Mouse (Mus musculus) lung, embryonic 14.5 days (tissue): ENCODE data around the gene March10. TPM values are rescaled to one million over a fixed set of nuclear protein-coding genes. Genes with fewer than 3 reads are reported as not detected.
A peak's percentile ranks its signal among the peaks of the same experiment; 100 is the strongest.

ENCODE experiments used
- ATAC-seq: fragments of 200-750 bp; cut with Nextera tagmentation; 2 replicates; pipeline ENCODE4 v1.8.0; 2017; ENCODE audit warnings: mild to moderate bottlenecking, moderate TSS enrichment, moderate library complexity; ENCODE audit not compliant: insufficient read depth
- DNase-seq: peaks from one replicate; pipeline ENCODE4 v3.0.0-alpha.2; 2015
- H3K27ac ChIP-seq: fragments of 300-500 bp; sonication (generic); 2 replicates; pipeline ENCODE4 v1.5.1; 2014; ENCODE audit warnings: low read depth, mild to moderate bottlenecking, moderate library complexity
- H3K27me3 ChIP-seq: fragments of 300-500 bp; sonication (generic); 2 replicates; pipeline ENCODE4 v1.6.1; 2014; ENCODE audit warnings: low read length, control low read depth; ENCODE audit not compliant: insufficient read depth
- H3K36me3 ChIP-seq: fragments of 300-500 bp; sonication (generic); 2 replicates; pipeline ENCODE4 v1.6.1; 2014; ENCODE audit warnings: control low read depth; ENCODE audit not compliant: insufficient read depth
- H3K4me1 ChIP-seq: fragments of 300-500 bp; sonication (generic); 2 replicates; pipeline ENCODE4 v1.6.1; 2014; ENCODE audit warnings: antibody characterized with exemption, control low read depth; ENCODE audit not compliant: insufficient read depth
- H3K4me2 ChIP-seq: fragments of 300-500 bp; sonication (generic); 2 replicates; pipeline ENCODE4 v1.6.1; 2014; ENCODE audit warnings: mild to moderate bottlenecking
- H3K4me3 ChIP-seq: fragments of 300-500 bp; sonication (generic); 2 replicates; pipeline ENCODE4 v1.5.1; 2014; ENCODE audit warnings: low read depth, low read length
- H3K9ac ChIP-seq: fragments of 300-500 bp; sonication (generic); 2 replicates; pipeline ENCODE4 v1.6.1; 2014
- H3K9me3 ChIP-seq: fragments of 300-500 bp; sonication (generic); 2 replicates; pipeline ENCODE4 v1.6.1; 2016; ENCODE audit warnings: low read depth, low read length, control low read depth
- CTCF ChIP-seq: IDR thresholded peaks from 2 replicates; pipeline ENCODE4 v1.5.1; 2016; ENCODE audit warnings: antibody characterized with exemption, low read depth
- WGBS: fragments of 180-500 bp; shearing (Covaris S2); extraction: QIAGEN DNeasy Blood & Tissue Kit; methylation state at CpG from one replicate; pipeline ENCODE4 v1.1.7; 2014; 5-methylcytosine and 5-hydroxymethylcytosine counted together
- polyA plus RNA-seq: library from polyadenylated mRNA; unstranded; fragments of >200 nt; fragmentation: Nextera tagmentation; extraction: Ambion mirVana; gene quantifications from 2 replicates; pipeline ENCODE4 v1.2.1, GENCODE M21; 2014

Gene March10
- polyA plus RNA-seq, 1 experiment from 2014 or later: not detected

DNA sequence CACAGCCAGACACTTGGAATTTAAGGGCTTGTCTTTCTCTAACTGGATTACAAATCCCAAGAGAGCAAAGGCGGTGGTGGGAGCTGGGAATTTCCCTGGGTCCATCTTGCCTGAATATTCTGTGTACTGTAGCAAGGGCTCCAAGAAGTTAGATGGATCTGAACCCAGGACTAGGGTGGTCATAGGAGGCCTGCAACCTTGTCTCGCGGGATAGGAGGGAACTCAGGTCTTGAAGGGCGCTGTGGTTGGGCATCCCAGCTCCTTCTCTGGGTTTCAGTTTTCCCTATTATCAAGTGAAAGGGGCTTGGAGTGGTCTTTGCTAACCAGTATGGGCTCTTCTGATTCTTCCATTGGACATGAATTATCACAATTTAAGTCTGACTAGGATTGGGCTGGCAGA, 140.4 kb downstream of the March10 start:
- Histone ChIP-seq H3K9me3 (no peaks in the 10 kb centered on the region), H3K4me1 (peaks cover 35% of the 10 kb centered on the region), H3K27ac (no peak overlapping the region), H3K4me2 (no peak overlapping the region), H3K36me3 (0 out of 2 replicates have a peak, but pooled peaks cover 3% of the 10 kb centered on the region), H3K9ac (no peak overlapping the region), H3K27me3 (no peaks in the 10 kb centered on the region), H3K4me3 (no peak overlapping the region)
- no peak for DNase-seq
- ATAC-seq: no peak
- WGBS: 88% methylated on average over 4 of the region's 4 CpGs
- TF ChIP-seq CTCF: no peak

DNA sequence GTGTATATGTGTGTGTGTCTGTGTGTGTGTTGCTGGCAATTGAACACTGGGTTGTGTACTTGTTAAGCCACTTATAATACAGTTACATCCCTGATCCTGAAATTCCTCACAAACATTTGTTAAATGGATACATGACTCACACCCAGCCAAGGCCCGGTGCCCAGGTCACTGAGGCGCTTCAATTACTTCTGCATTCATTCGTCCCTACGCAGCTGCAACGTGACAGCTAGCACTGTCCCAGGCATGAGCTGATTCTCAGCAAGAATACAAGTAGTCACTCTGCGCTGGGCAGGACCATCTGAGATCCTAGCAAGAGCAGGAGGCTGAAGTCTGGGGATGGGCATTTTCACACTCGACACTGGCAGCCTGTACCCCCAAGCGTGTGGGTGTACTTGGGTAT, 141.2 kb downstream of the March10 start:
- Histone ChIP-seq H3K9me3 (no peaks in the 10 kb centered on the region), H3K27me3 (no peaks in the 10 kb centered on the region), H3K9ac (no peak overlapping the region), H3K4me2 (no peak overlapping the region), H3K27ac (no peak overlapping the region), H3K36me3 (0 out of 2 replicates have a peak, but pooled peaks cover 3% of the 10 kb centered on the region), H3K4me3 (no peak overlapping the region), H3K4me1 (peaks cover 36% of the 10 kb centered on the region)
- WGBS: 73% methylated on average over 8 of the region's 8 CpGs
- DNase-seq: no peak
- no peak for ATAC-seq
- no peak for TF ChIP-seq CTCF

DNA sequence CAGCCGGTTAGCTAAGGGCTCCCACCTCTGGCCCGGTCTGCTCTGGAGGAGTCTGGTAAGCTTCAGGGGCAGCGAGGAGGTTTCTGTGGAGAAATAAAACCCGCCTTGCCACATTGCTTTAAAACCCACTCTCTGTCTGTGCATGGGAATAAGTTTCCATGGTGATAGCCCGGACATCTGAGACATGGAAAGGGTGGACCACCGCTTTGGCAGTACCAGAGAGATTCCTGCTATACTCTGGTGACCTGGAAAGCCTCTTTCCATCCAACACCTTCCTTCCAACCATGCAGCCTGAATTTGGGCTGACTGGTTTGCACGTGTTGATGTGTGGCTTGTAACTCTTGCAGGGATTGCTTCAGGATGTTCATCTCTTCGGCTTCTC, 142.9 kb downstream of the March10 start:
- no peak overlapping the region for H3K4me3 ChIP-seq
- H3K36me3 ChIP-seq: 0 out of 2 replicates have a peak, but pooled peaks cover 3% of the 10 kb centered on the region
- DNase-seq (no peak), ATAC-seq (no peak)
- no peak overlapping the region for H3K9ac ChIP-seq
- 43% methylated on average over 8 of the region's 8 CpGs for WGBS
- no peaks in the 10 kb centered on the region for H3K9me3 ChIP-seq
- H3K27ac ChIP-seq: peak overlapping the region; percentile 75
- peaks cover 42% of the 10 kb centered on the region for H3K4me1 ChIP-seq
- no peak overlapping the region for H3K4me2 ChIP-seq
- no peak for TF ChIP-seq CTCF
- H3K27me3 ChIP-seq: no peaks in the 10 kb centered on the region

DNA sequence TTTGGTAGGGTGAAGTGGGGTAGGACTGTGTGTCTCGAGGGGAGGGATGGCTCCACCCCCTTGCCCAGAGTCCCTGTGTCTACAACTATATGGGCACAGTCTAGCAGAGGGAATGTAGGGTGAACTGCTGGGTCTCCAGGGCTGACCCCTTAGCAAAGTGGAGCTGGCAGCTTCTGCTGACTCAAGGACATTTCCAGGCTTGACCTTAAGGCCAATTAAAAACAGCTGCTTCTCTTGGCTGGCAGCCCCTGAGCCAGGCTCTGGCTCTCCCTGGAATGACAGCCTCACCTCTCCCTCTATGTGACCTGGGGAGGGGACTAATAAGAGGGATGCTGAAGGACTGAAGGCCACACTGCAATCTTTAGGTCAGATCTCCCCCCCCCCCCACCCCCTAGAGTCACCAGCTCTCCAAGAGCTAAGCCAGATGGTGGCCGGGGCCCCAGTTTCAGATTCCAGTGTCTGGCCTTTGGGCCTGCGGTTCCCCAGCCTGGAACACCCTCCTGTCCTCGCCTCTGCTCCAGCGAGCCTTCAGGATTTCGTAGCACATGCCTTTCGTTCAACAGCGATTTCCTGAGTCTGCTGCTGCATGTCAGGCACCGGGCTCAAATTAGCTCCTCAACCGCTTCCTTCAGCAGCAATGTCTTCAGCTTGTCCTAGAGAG, 143.4 kb downstream of the March10 start:
- H3K4me2 ChIP-seq: no peak overlapping the region
- TF ChIP-seq CTCF: no peak
- WGBS: 13% methylated on average over 10 of the region's 10 CpGs
- peak; percentile 64 for ATAC-seq
- DNase-seq: peak; percentile 67
- peak overlapping the region; percentile 75 for H3K27ac ChIP-seq
- H3K4me3 ChIP-seq: no peak overlapping the region
- peaks cover 42% of the 10 kb centered on the region for H3K4me1 ChIP-seq
- no peaks in the 10 kb centered on the region for H3K9me3 ChIP-seq
- no peak overlapping the region for H3K9ac ChIP-seq
- no peaks in the 10 kb centered on the region for H3K27me3 ChIP-seq
- H3K36me3 ChIP-seq: 0 out of 2 replicates have a peak, but pooled peaks cover 3% of the 10 kb centered on the region

DNA sequence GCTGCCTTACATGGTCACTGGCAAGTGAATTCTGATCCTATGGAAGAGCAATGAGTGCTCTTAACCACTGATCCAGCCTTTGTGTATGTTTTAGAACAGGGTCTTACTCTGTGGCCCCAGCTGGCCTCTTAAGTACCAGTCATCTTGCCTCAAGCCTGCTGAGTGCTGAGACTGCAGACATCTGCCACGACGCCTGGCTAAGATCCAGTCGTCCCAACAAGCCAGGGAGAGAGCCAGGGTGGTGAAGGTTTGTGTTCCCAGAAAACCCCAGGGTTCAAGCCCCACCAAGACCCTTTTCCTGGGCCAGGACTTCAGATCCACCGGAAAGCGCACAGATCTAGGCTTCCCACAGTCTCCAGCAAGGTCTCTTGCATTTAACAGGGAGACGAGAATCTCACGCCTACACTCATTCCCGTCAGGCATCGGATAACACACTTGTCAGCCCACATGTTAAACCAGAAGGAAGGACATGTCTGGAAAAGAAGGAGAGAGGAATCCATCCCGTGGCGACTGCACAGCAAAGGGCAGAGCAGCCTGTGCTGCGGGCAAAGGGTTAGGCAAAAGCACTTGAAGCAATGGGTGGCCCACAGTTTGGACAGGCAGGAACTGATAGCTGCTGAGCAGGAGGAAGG, 144.1 kb downstream of the March10 start:
- H3K9me3 ChIP-seq: no peaks in the 10 kb centered on the region
- 0 out of 2 replicates have a peak, but pooled peaks cover 3% of the 10 kb centered on the region for H3K36me3 ChIP-seq
- no peaks in the 10 kb centered on the region for H3K27me3 ChIP-seq
- H3K9ac ChIP-seq: no peak overlapping the region
- H3K27ac ChIP-seq: peak overlapping the region; percentile 75
- DNase-seq (peak; percentile 68), ATAC-seq (peak; percentile 33; the same call in 1 of the 2 replicates)
- peaks cover 42% of the 10 kb centered on the region for H3K4me1 ChIP-seq
- no peak overlapping the region for H3K4me3 ChIP-seq
- H3K4me2 ChIP-seq: no peak overlapping the region
- no peak for TF ChIP-seq CTCF
- 27% methylated on average over 12 of the region's 12 CpGs for WGBS

DNA sequence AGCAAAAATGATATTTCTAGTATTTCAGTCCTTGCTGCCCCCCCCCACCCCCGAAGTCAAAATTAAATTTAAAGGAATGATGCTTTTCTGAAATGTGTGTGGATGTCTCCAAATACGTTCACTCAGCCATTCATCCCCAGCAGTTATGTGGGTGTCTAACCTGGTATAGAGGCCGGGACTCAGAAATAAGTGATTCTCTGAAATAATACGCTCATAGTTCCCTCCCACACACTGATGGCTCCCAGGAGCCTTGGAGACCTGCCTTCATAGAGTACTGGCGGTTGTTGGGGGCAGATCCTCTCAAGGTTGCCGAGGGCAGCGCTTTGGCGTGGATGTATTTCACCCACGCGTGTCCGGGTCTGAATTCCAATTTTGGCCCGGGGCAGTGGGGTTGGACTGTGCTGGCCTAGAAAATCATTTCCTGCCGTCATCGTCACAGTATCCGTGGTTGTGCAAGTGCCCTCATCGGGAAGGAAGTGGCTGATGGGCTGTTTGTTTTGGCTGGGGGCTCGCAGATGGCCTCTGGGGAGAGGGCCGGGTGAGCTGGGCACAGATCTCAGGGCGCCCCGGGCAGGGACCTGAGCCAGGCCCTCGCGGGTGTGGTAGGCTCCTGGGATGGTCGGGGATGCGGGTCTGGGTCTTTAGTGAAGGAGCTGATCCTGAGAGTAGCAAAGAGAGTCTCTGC, 145.1 kb downstream of the March10 start:
- peak overlapping the region; percentile 32; the same call in 1 of the 2 replicates for H3K4me2 ChIP-seq
- H3K9ac ChIP-seq: no peak overlapping the region
- ATAC-seq: no peak

More for the DNA sequence above, 145.1 kb downstream of the March10 start:
- Histone ChIP-seq H3K27ac (peak overlapping the region; percentile 75), H3K4me3 (no peak overlapping the region), H3K36me3 (peaks cover 6% of the 10 kb centered on the region; the same call in 1 of the 2 replicates), H3K9me3 (no peaks in the 10 kb centered on the region), H3K27me3 (no peaks in the 10 kb centered on the region), H3K4me1 (peaks cover 42% of the 10 kb centered on the region)
- peak; percentile 67 for DNase-seq
- TF ChIP-seq CTCF: no peak
- WGBS: 49% methylated on average over 24 of the region's 24 CpGs

Other genes starting within 250 kb of the March10 start
- 16.6 and 20.0 TPM in 2 replicates for gene Mrc2, start 164.1 kb downstream of the March10 start, polyA plus RNA-seq
- 16.8 and 17.1 TPM in 2 replicates for gene Tanc2, start 133.3 kb upstream of the March10 start, polyA plus RNA-seq